Mouse (Mus musculus) brain, embryonic 18.5 days (tissue): Measurements from ENCODE around the gene Chst11.

Source experiments
- DNase-seq: peaks from one replicate; pipeline ENCODE4 v3.0.0-alpha.2; 2012; ENCODE audit warnings: low read depth, low spot score

The Chst11 gene

GRCm38 (mm10) chr10:83032559-83032958 is 47.3 kb downstream of the Chst11 start:
- no peak for DNase-seq

DNA sequence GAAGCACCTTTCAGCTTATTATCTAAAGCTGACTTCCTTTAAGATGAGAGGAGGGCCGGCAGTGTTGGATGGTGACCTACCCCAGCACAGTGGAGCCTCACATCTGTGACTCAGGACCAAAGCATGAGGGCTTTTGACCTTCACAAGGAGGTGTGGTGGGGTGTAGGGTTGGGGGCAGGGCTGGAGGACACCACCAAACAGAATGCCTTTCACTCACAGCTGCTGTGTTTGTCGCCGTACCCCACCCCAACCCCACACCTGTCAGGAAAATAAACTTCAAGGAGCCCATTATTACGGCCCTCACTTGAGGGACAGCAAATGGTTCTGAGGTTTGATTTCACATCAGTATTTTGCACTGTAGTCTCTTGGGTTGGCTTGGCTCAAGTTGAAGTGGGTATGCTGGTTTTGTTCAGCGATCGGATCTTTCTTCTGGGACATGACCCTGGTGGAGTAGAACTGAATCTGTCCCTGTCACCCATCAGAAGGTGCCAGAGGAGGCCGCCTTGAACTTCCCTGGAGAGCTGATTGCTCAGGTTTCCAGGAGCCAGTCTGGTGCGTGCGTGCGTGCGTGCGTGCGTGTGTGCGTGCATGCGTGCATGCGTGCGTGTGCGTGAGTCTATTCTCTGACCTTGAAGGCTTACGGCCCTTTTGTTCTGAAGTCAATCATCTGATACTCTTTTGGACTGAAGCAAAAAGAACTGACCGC is 51.2 kb downstream of the Chst11 start:
- DNase-seq = no peak

- DNase-seq = no peak
Measured at GRCm38 (mm10) chr10:83038166-83038565, 52.9 kb downstream of the Chst11 start.

DNA sequence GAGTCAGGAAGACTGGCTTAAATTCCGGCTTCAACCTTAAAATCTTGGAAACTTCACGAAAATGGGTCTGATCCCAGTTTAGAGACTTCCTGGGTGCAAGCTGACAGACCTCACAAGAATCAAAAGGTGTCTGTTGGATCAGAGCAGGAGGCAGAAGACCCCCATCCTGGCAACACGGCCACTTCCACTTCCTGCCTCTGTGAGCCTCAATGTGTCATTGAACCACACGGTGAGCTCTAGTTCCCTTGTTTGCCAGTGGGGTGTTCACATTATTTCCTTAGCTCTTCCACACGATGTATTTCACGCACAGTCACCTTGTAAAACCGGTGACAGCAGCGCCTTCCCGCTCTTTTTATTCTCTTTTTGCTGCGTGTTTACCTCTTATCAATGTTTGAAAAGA is 54.1 kb downstream of the Chst11 start:
- no peak for DNase-seq

- DNase-seq = no peak
Measured at GRCm38 (mm10) chr10:83041875-83042274, 56.6 kb downstream of the Chst11 start.

DNA sequence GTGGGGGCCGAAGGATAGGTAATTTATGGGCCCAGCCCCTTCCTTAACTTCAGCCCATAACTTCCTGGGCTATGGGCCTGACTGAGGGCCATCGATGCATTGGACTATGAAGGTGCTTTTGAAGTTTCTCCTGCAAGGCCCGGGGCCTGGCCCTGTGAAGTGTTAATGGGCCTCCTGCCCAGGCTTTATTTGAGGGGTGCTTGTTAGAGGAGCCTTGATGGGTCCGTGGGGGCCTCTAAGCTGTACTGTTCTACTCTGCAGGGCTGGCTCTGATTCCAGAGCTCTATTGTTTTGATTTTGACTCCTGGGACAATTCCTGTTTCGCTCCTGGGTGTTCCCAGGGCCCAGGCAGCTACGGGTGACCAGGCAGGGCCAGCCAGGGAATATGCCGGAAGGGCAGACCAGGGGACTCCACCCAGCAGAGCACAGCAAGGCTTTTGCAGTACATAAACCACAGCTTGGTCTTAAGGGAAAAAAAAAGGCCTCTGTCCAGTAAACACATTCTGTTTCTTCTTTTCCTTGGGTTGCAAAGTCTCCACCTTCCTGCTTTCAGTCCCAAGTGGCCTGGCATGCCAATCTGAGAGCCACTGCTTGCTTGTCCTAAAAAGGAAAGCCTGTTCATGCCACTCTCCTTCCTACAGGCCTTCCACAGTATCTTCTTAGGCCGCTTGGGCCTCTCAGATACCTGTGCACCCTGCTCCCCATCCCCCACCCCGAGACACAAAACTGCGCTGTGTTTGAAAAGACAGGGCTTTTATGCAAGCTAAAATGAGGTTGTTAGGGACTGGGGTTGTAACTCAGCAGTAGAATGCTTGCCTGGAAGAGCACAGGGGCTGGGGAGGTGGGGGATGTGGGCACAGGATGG is 57.5 kb downstream of the Chst11 start:
- DNase-seq = no peak

- no peak for DNase-seq
Measured at GRCm38 (mm10) chr10:83043478-83044259, 58.4 kb downstream of the Chst11 start.

DNA sequence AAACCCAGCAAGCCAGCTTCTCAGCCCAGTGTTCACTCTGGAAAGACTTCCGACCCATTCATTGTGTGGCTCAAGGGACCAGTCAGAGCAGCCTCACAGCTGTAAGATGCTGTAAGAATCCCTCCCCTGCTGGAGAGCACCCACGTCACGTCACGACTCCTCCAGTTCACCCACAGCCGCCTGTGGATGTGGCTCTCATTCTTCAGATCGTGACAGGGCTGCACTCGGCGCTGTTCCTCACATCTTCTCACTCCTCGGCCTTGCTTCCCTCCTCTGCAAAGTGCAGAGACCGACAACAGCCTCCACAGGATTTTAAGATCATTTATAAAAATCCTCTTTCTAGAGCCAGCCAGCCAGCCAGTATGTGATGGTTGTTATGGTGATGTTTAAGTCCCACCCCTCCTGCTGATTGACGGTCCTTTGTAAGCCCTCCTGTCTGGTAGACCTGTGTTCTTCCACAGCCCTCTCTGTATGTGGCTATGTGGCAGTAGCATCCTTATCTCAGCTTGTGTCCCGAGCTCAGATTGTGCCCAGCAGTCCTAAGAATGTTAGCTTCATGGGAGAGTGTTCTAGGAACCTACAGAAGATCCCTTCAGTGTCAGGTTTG is 64.0 kb downstream of the Chst11 start:
- no peak for DNase-seq

DNA sequence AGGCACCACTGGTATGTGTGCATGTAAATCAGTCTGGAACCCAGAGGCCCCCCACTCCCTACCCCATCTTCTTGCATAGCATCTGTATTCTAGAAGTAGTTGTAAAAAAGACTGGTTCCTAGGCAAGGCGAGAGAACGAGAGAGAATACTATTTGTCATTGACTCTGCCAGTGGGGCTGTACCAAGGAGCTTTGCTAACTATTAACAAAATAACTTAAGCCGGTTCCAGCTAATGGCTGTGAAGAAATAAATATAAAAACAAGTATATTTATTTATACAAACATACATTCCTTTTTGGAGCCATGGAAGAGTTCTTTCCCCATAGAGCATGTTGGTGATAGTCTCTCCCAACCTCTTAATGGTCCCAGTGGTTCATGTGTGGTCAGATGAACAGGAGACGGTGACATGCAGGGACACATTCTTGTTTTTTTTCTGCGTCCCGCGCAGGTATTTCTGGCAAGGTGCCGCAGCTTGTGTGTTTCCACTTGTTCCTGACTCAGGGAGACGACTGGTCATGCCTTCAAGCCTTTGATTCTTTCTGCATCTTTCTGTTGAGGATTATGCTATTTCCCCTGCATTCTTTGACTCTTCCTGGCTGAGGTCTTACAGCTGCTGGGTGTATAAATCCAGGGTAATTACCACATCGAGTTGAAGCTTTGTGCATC is 68.7 kb downstream of the Chst11 start:
- DNase-seq = no peak

GRCm38 (mm10) chr10:83056291-83056690 is 71.0 kb downstream of the Chst11 start:
- no peak for DNase-seq

DNA sequence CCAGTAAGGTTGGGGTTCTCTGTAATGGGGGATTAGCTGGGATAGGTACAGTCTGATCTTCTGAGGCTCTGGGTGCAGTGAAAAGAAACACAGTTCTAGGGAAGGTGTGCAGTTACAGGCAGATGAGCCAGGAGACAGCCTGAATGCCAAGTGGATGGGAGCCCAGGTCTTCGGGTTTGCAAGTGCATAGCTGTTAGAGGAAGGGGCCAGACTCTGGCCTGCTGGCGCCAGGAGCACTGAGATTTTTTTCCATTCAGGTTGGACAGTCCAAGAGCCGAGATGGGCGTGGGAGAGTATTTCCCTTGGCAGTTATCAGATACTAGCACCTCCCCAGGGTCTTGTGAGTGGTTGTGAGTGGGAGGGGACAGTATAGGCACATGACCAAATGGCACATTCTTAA is 71.6 kb downstream of the Chst11 start:
- no peak for DNase-seq

DNA sequence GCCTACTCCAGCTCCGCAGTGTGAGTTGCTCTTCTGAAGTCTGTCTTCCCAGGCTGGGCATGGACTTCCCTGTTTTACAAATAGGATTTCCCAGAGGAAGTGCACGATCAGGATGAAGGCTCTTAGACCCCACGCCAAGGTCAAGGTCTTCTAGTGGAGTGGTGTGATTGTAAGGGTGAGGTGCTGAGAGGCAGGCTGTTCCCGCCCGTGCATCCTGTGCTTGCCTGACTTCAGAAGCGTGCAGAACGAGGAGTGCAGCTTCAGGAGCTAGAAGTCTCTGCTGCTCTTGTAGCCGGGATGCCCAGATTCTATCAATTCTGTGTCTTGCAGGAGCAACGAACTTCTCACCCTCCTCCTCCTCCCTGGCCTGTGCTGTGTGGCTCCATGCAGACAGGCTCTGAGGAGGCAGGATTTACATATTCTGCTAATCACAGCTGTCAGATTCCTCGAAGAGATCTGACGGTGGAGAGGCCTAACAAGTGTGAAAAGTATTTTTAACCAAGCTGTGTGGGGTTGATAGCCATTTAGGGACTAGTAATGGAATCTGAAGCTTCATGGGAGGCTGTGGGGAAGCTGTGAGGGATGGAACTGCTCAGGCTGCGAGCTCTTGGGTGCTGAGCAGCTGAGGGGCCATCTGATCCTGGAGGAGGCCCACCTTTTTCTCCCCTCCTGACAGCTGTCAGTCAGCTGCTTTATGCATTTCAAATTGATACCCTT is 74.9 kb downstream of the Chst11 start:
- DNase-seq = no peak

DNA sequence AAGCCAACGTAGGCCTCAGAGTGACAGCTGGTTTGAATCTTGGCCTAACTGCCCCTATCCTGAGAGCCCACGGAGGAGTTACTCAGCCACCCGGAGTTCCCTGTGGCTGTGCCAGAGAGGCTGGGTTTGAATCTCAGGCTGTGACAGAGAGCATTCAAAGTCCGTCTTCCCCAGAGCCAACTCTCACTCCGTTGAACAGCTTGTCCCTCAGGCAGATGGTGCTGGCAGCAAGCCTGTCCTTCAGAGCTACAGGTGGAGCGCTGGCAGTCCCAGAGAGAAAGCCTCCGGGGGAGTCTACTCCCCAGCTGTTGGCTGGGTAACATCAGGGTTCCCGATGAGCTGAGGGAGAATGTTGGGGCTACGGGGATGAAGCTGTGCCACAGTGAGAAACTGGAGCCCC is 77.0 kb downstream of the Chst11 start:
- DNase-seq = no peak

- DNase-seq = no peak
Measured at GRCm38 (mm10) chr10:83064796-83065195, 79.5 kb downstream of the Chst11 start.

DNA sequence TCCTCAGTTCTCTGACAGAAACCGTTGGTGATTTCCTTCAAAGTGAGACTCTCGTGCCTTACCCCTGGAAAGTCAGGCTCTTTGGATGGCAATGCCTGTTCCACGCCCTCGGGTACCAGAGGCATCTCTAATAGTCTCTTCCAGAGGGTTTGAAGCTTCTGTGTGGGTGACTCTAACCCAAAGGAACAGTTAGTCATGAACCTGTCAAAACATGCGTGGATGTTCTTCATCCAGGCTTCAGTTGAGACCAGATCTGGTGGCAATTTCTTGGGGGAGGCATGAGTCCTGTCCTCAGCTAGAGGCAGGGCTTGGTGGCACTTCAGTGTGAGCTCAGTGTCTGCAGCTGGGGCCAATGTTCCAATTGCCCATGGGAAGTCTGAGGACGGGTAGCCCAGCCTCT is 80.9 kb downstream of the Chst11 start:
- DNase-seq = no peak

DNA sequence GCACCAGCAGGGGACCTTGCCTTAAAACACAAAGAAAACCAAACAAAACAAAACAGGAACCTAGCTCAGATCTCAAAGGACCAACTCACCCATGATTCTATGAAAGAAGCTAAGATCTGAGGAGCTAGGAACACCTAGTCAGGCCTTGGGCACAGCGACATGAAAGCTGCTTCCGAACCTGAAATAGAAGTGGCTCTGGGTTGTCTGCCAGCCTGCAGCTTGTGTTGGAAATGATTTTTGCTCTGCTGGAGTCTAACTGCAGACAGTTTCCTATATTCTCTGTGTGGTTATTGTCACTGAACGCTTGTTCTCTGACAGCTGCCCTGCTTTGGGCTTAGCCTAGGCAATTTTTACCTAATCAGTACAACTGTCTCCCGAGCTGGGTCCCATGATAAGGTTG is 82.0 kb downstream of the Chst11 start:
- no peak for DNase-seq

- no peak for DNase-seq
Measured at GRCm38 (mm10) chr10:83068466-83068865, 83.2 kb downstream of the Chst11 start.

GRCm38 (mm10) chr10:83069791-83070190 is 84.5 kb downstream of the Chst11 start:
- no peak for DNase-seq

- no peak for DNase-seq
Measured at GRCm38 (mm10) chr10:83071785-83072580, 86.7 kb downstream of the Chst11 start.

DNA sequence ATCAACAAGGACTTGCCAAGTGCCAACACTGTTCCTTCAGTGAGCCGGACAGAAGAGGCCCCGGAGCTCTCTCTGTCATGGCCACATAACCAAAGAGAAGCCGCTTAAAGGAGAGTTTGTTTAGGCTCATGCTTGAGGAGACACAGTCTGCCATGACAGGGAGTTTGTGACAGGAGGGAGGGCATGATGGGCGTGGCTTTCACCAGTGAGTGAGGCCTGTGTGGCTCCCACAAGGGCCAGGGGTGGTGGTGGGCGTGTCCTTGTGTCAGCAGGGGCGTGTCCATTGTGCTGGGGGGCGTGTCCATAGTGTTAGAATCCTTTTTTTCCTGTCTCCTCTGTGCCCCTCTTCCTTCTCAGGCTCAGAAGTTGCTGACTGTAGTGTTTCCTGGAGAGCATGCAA is 87.8 kb downstream of the Chst11 start:
- DNase-seq = no peak
